Mouse (Mus musculus) lung, postnatal 10 days (tissue): Measurements from ENCODE around the gene Olfr1085.
"Not testable (repeated sequence)": the region's sequence is repeated elsewhere in the genome, so short reads cannot be mapped to it uniquely, and the experiment has no call there.

Experiments
- DNase-seq: peaks from one replicate; pipeline ENCODE4 v3.0.0; 2021

Gene Olfr1085

GRCm38 (mm10) chr2:86661919-86662318 lies at the start of gene Olfr1085:
Gene Olfr1085, minus strand, starts transcription at chr2:86662019.
- no peak for DNase-seq

GRCm38 (mm10) chr2:86698295-86698694 lies 36.5 kb upstream of the Olfr1085 start, which contains the start of gene Olfr1087:
Gene Olfr1087, minus strand, starts transcription at chr2:86698395.
- no peak for DNase-seq

GRCm38 (mm10) chr2:86679992-86680391 lies 18.2 kb upstream of the Olfr1085 start, which contains the start of gene Olfr1086:
Gene Olfr1086, minus strand, starts transcription at chr2:86680092.
- DNase-seq, result no peak

GRCm38 (mm10) chr2:86639625-86640024 lies 22.2 kb downstream of the Olfr1085 start, which contains the start of gene Olfr1084:
Gene Olfr1084, minus strand, starts transcription at chr2:86639725.
- DNase-seq, result not testable (repeated sequence)
